Mouse (Mus musculus) CD4-positive, CD25-positive, alpha-beta regulatory T cell, adult 2 months (primary cell): Measurements from ENCODE around the gene AI597479.

Experiments
- DNase-seq: peaks from one replicate; pipeline ENCODE4 v3.0.0-alpha.2; 2012; ENCODE audit warnings: low read depth, low spot score

AI597479 gene

GRCm38 (mm10) chr1:43162394-43162793 lies 63.9 kb downstream of the AI597479 start:
- no peak for DNase-seq

- DNase-seq = no peak
Measured at GRCm38 (mm10) chr1:43163084-43163466, 64.6 kb downstream of the AI597479 start.

GRCm38 (mm10) chr1:43163467-43164418 lies 65.2 kb downstream of the AI597479 start:
- DNase-seq = peak; percentile 68

- no peak for DNase-seq
Measured at GRCm38 (mm10) chr1:43164582-43164981, 66.1 kb downstream of the AI597479 start.
